Mouse (Mus musculus) limb, embryonic 15.5 days (tissue): ENCODE data around the gene Frem1. TPM values are rescaled to one million over a fixed set of nuclear protein-coding genes. Genes with fewer than 3 reads are reported as not detected.
A peak's percentile ranks its signal among the peaks of the same experiment; 100 is the strongest.

Experiments
- ATAC-seq: fragments of 200-750 bp; cut with Nextera tagmentation; 2 replicates; pipeline ENCODE4 v1.8.0; 2017; ENCODE audit warnings: low read depth, moderate TSS enrichment; ENCODE audit not compliant: insufficient number of reproducible peaks, low FRiP score, low TSS enrichment
- H3K27ac ChIP-seq: fragments of 300-500 bp; sonication (generic); 2 replicates; pipeline ENCODE4 v1.5.1; 2015; ENCODE audit warnings: moderate library complexity, mild to moderate bottlenecking, inconsistent platforms
- H3K27me3 ChIP-seq: fragments of 300-500 bp; sonication (generic); 2 replicates; pipeline ENCODE4 v1.6.1; 2015; ENCODE audit warnings: inconsistent platforms
- H3K36me3 ChIP-seq: fragments of 300-500 bp; sonication (generic); 2 replicates; pipeline ENCODE4 v1.6.1; 2015; ENCODE audit warnings: inconsistent platforms
- H3K4me1 ChIP-seq: fragments of 300-500 bp; sonication (generic); 2 replicates; pipeline ENCODE4 v1.6.1; 2015; ENCODE audit warnings: inconsistent platforms
- H3K4me2 ChIP-seq: fragments of 300-500 bp; sonication (generic); 2 replicates; pipeline ENCODE4 v1.6.1; 2015; ENCODE audit warnings: mild to moderate bottlenecking, inconsistent platforms
- H3K4me3 ChIP-seq: fragments of 300-500 bp; sonication (generic); 2 replicates; pipeline ENCODE4 v1.5.1; 2015; ENCODE audit warnings: mild to moderate bottlenecking, inconsistent platforms
- H3K9ac ChIP-seq: fragments of 300-500 bp; sonication (generic); 2 replicates; pipeline ENCODE4 v1.6.1; 2015; ENCODE audit warnings: inconsistent platforms
- H3K9me3 ChIP-seq: fragments of 300-500 bp; sonication (generic); 2 replicates; pipeline ENCODE4 v1.6.1; 2016; ENCODE audit warnings: inconsistent platforms
- WGBS: fragments of 180-500 bp; shearing (Covaris S2); methylation state at CpG from one replicate; pipeline ENCODE4 v1.1.7; 2015; 5-methylcytosine and 5-hydroxymethylcytosine counted together
- polyA plus RNA-seq: library from polyadenylated mRNA; unstranded; fragments of >200 nt; fragmentation: Nextera tagmentation; extraction: Ambion mirVana; gene quantifications from 2 replicates; pipeline ENCODE4 v1.2.1, GENCODE M21; 2015

Frem1 gene
- polyA plus RNA-seq, 1 experiment from 2014 or later, result 10.0 TPM

- 71% methylated on average over 3 of the region's 3 CpGs for whole genome bisulfite sequencing
- ATAC-seq, result no peak
These were observed 170.8 kb downstream of the Frem1 start for GRCm38 (mm10) chr4:82881366-82881765.

DNA sequence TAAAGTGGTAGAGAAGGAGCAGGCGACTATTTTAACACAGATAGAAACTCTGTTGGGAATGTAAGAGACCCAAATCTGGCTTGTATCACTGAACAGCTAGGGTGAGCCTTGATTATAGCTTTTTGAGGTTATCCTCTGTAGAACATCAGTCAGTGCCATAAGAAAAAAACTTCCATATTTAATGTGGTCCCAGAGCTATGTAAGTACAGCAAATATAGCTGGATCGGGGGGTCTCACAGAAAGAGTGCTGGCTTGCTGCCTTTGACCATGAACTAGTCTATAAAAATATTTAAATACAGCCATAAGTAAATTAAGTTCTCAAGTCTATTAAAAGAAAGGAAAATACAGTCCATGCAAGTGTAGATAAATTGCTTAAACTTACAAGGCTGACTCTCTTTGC lies 171.9 kb downstream of the Frem1 start:
- Histone ChIP-seq H3K4me2 (no peak overlapping the region), H3K27ac (peak overlapping the region; percentile 30; the same call in 1 of the 2 replicates), H3K9me3 (no peaks in the 10 kb centered on the region), H3K4me1 (peaks cover 19% of the 10 kb centered on the region), H3K27me3 (no peaks in the 10 kb centered on the region), H3K4me3 (no peak overlapping the region), H3K9ac (no peak overlapping the region), H3K36me3 (no peaks in the 10 kb centered on the region)
- ATAC-seq, result no peak
- WGBS, result 45% methylated on average over 2 of the region's 2 CpGs

More at GRCm38 (mm10) chr4:82881366-82881765, 170.8 kb downstream of the Frem1 start:
- no peaks in the 10 kb centered on the region for H3K9me3 ChIP-seq
- H3K36me3 ChIP-seq, result no peaks in the 10 kb centered on the region
- H3K4me2 ChIP-seq, result no peak overlapping the region
- no peak overlapping the region for H3K9ac ChIP-seq
- no peak overlapping the region for H3K27ac ChIP-seq
- no peaks in the 10 kb centered on the region for H3K27me3 ChIP-seq
- peaks cover 19% of the 10 kb centered on the region for H3K4me1 ChIP-seq
- H3K4me3 ChIP-seq, result no peak overlapping the region

DNA sequence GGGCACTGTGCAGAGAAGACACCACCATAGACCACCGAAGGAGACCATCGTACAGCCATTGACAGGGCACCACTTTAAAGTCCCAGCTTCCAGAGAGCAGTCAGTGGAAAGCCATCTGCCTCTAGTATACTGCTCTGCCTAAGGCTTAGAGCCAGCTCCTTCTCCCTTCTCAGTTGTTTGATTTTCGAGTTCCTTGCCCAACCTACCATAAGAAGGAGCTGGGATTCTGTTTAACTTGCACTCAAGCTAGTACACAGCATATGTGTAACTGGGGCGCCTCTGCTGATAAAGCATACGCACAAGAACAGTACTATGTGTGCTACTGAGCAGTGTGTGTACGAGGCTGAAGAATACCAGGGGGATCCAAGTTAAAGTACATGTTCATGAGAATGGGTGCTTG lies 173.0 kb downstream of the Frem1 start:
- 80% methylated on average over 6 of the region's 6 CpGs for WGBS
- no peak overlapping the region for H3K4me3 ChIP-seq
- H3K4me2 ChIP-seq, result no peak overlapping the region
- ATAC-seq, result no peak
- H3K36me3 ChIP-seq, result no peaks in the 10 kb centered on the region
- no peak overlapping the region for H3K9ac ChIP-seq
- H3K27ac ChIP-seq, result no peak overlapping the region
- peaks cover 8% of the 10 kb centered on the region; the same call in 1 of the 2 replicates for H3K4me1 ChIP-seq
- H3K9me3 ChIP-seq, result no peaks in the 10 kb centered on the region
- no peaks in the 10 kb centered on the region for H3K27me3 ChIP-seq

GRCm38 (mm10) chr4:82876656-82877055 lies 175.5 kb downstream of the Frem1 start:
- Histone ChIP-seq H3K4me2 (no peak overlapping the region), H3K4me1 (peaks cover 8% of the 10 kb centered on the region; the same call in 1 of the 2 replicates), H3K27me3 (no peaks in the 10 kb centered on the region), H3K4me3 (no peak overlapping the region), H3K9ac (no peak overlapping the region), H3K9me3 (no peaks in the 10 kb centered on the region), H3K36me3 (no peaks in the 10 kb centered on the region), H3K27ac (no peak overlapping the region)
- ATAC-seq, result no peak
- WGBS, result 79% methylated on average over 2 of the region's 2 CpGs

- H3K9ac ChIP-seq, result no peak overlapping the region
- no peak overlapping the region for H3K4me2 ChIP-seq
- no peaks in the 10 kb centered on the region for H3K9me3 ChIP-seq
- H3K27ac ChIP-seq, result no peak overlapping the region
- no peak overlapping the region for H3K4me3 ChIP-seq
- H3K4me1 ChIP-seq, result 0 out of 2 replicates have a peak, but pooled peaks cover 6% of the 10 kb centered on the region
- WGBS, result 58% methylated on average over 4 of the region's 4 CpGs
- H3K27me3 ChIP-seq, result no peaks in the 10 kb centered on the region
- H3K36me3 ChIP-seq, result no peaks in the 10 kb centered on the region
- no peak for ATAC-seq
These were observed 176.6 kb downstream of the Frem1 start for GRCm38 (mm10) chr4:82875532-82875931.

- Histone ChIP-seq H3K36me3 (no peaks in the 10 kb centered on the region), H3K4me2 (no peak overlapping the region), H3K4me1 (0 out of 2 replicates have a peak, but pooled peaks cover 6% of the 10 kb centered on the region), H3K9ac (no peak overlapping the region), H3K27me3 (no peaks in the 10 kb centered on the region), H3K27ac (no peak overlapping the region), H3K9me3 (no peaks in the 10 kb centered on the region), H3K4me3 (no peak overlapping the region)
- 62% methylated on average over 4 of the region's 4 CpGs for WGBS
- no peak for ATAC-seq
These were observed 177.3 kb downstream of the Frem1 start for GRCm38 (mm10) chr4:82874791-82875190.

DNA sequence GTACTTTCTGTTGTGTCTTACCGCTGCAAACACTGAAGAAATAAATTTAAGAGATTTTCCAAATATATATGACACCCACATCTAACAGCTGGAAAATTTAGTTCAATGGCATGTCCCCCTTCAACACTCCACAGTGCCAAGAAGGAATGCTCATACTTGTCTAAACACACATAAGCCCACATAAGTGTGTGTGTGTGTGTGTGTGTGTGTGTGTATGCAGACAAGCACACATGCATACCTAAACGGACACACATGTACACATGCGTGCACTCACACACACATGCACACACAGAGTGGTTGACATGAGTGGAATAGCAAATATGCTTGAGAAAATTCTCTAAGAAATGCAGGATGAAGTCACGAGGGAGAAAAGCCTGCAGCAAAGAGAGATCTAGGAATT lies 179.6 kb downstream of the Frem1 start:
- no peak overlapping the region for H3K9ac ChIP-seq
- H3K4me2 ChIP-seq, result no peak overlapping the region
- H3K27me3 ChIP-seq, result no peaks in the 10 kb centered on the region
- 63% methylated on average over 4 of the region's 4 CpGs for WGBS
- no peaks in the 10 kb centered on the region for H3K36me3 ChIP-seq
- H3K9me3 ChIP-seq, result no peaks in the 10 kb centered on the region
- no peak for ATAC-seq
- H3K27ac ChIP-seq, result peak overlapping the region; percentile 43; the same call in 1 of the 2 replicates
- H3K4me1 ChIP-seq, result 0 out of 2 replicates have a peak, but pooled peaks cover 6% of the 10 kb centered on the region
- no peak overlapping the region for H3K4me3 ChIP-seq

DNA sequence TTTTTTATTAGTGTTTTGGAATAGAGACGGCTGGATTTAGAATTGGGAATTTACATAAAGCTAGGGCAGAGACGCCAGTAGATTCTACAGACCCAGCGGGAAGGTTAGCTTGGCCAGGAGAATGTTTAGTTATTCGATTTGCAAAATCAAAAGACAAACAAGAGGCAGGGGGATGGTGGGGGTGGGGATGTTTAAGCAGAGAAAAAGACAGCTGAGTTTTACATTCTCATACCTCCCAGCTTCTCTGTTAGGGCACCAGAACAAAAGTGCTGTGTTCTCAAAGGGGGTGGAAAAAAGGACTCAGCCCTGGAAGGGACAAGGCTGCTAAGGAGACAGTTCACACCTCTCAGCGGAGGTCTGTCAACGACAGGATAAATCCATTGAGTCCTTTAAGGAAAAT lies 180.0 kb downstream of the Frem1 start:
- 45% methylated on average over 6 of the region's 6 CpGs for WGBS
- Histone ChIP-seq H3K4me3 (no peak overlapping the region), H3K27ac (peak overlapping the region; percentile 38; the same call in 1 of the 2 replicates), H3K4me1 (0 out of 2 replicates have a peak, but pooled peaks cover 6% of the 10 kb centered on the region), H3K9ac (no peak overlapping the region), H3K27me3 (no peaks in the 10 kb centered on the region), H3K4me2 (no peak overlapping the region), H3K9me3 (no peaks in the 10 kb centered on the region), H3K36me3 (no peaks in the 10 kb centered on the region)
- no peak for ATAC-seq

DNA sequence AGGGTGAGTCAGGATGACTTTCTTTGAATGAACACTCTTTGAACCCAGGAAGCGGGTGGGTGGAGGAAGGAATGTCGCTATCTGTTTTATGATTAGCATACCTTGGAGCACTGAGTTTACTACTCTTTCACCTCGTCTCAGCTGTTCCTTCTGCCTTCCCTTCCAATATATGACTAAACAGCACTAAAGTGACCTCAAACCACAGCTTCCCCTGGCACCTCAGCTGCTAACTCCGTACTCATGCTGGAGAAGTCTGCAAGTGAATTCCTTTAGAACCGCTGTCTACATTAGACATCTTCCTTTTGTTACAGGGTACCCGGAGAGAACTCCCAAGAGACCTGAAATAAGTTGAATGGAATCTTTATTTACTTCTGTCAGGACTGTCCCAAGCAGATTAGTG lies 181.2 kb downstream of the Frem1 start:
- Histone ChIP-seq H3K27me3 (no peaks in the 10 kb centered on the region), H3K27ac (no peak overlapping the region), H3K9ac (no peak overlapping the region), H3K9me3 (no peaks in the 10 kb centered on the region), H3K4me3 (no peak overlapping the region), H3K36me3 (no peaks in the 10 kb centered on the region), H3K4me1 (0 out of 2 replicates have a peak, but pooled peaks cover 6% of the 10 kb centered on the region), H3K4me2 (no peak overlapping the region)
- 76% methylated on average over 6 of the region's 6 CpGs for whole genome bisulfite sequencing
- no peak for ATAC-seq

DNA sequence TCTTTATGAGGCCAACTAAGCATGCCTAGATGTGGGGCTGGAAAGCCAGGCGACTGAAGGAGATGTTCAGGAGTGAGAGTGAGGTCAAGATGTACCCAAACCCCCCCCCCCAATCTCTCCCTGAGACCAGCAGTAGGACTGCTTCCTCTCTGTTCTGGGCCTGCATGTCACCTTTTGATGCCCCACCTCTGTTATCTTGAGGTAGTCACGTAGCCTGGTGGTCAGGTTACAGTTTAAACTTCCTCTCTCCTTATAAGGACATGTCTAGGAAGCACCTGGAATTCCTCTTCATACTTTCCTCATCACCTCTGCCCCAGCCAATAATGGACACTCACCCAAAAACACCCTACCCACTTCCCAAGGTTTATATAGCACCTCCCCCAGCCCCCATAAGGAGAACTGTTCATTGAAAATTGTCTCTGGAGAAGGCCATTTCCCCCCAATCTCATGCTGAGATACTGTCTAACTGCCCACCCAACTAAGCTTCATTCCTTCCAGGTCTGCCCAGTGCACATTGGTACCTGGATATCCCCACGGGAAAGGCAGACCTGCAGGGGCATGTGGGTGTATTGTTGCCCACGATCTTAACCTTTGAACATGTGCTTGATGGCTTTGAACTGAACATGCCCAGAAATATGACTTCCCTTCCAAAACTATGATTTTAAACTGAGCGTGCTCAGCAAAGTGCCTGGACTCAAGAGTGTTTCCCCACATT lies 184.3 kb downstream of the Frem1 start:
- H3K27ac ChIP-seq, result no peak overlapping the region
- H3K4me3 ChIP-seq, result no peak overlapping the region
- H3K4me1 ChIP-seq, result no peaks in the 10 kb centered on the region
- H3K4me2 ChIP-seq, result no peak overlapping the region
- 72% methylated on average over 5 of the region's 5 CpGs for WGBS
- no peak for ATAC-seq
- no peaks in the 10 kb centered on the region for H3K27me3 ChIP-seq
- no peaks in the 10 kb centered on the region for H3K36me3 ChIP-seq
- no peak overlapping the region for H3K9ac ChIP-seq
- no peaks in the 10 kb centered on the region for H3K9me3 ChIP-seq

DNA sequence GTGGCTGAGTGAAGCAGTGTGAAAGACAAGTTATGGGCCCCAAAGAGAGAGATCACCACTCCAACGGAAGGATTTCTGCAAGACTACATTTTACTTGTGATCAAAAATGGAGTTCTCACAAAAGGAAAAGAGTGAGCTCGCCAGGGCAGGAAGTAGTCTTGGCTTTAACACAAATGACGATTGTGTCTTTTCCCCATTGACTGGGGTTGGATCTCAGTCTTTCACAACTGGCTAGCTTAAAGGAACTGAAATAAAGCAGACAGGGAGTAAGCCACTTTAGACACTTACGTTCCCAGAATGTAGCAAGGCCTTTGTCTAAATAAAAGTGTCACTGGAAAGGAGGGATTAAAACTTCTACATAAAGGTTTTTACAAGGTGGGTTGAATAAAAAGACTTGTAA lies 185.0 kb downstream of the Frem1 start:
- Histone ChIP-seq H3K9me3 (no peaks in the 10 kb centered on the region), H3K27ac (peak overlapping the region; percentile 35), H3K4me2 (no peak overlapping the region), H3K9ac (no peak overlapping the region), H3K4me3 (no peak overlapping the region), H3K27me3 (no peaks in the 10 kb centered on the region), H3K36me3 (no peaks in the 10 kb centered on the region), H3K4me1 (no peaks in the 10 kb centered on the region)
- no peak for ATAC-seq
- 53% methylated on average over 4 of the region's 4 CpGs for WGBS

- 74% methylated on average over 8 of the region's 8 CpGs for WGBS
- H3K27me3 ChIP-seq, result no peaks in the 10 kb centered on the region
These were observed 187.0 kb downstream of the Frem1 start for GRCm38 (mm10) chr4:82864974-82865699.

More at GRCm38 (mm10) chr4:82864974-82865699, 187.0 kb downstream of the Frem1 start:
- no peak overlapping the region for H3K4me3 ChIP-seq
- no peak overlapping the region for H3K4me2 ChIP-seq
- no peak for ATAC-seq
- no peaks in the 10 kb centered on the region for H3K9me3 ChIP-seq
- no peaks in the 10 kb centered on the region for H3K4me1 ChIP-seq
- no peak overlapping the region for H3K27ac ChIP-seq
- no peak overlapping the region for H3K9ac ChIP-seq
- H3K36me3 ChIP-seq, result no peaks in the 10 kb centered on the region
